Mouse (Mus musculus) right cerebral cortex, postnatal 4 days (tissue): ENCODE measurements around the gene Gm49383.
"Not testable (repeated sequence)": the region's sequence is repeated elsewhere in the genome, so short reads cannot be mapped to it uniquely, and the experiment has no call there.

Experiments used
- DNase-seq: peaks from one replicate; pipeline ENCODE4 v3.0.0-alpha.2; 2022

Gene Gm49383

DNA sequence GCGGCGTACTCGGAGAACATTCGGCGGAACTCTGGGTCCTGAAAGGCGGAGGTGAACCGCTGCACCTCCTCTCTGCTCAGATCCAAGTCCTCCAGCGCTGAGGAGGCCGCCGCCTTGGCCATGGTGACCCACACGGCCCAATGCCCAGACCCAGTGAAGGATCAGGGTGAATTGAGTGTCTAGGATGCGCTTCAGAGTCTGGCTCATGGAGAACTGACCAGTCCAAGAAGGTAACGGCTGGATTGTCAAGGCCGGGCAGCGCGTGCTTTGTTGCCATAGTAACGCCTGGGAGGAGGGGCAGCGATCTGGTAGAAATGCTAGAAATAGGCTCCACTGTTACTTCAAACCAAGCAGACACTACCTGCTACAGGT, 1.2 kb upstream of the Gm49383 start, which contains the start of gene Dnaaf2:
Dnaaf2 (minus strand) TSS at position 266 of the 372 bp plus-strand sequence.
- DNase-seq, result peak; percentile 57

DNA sequence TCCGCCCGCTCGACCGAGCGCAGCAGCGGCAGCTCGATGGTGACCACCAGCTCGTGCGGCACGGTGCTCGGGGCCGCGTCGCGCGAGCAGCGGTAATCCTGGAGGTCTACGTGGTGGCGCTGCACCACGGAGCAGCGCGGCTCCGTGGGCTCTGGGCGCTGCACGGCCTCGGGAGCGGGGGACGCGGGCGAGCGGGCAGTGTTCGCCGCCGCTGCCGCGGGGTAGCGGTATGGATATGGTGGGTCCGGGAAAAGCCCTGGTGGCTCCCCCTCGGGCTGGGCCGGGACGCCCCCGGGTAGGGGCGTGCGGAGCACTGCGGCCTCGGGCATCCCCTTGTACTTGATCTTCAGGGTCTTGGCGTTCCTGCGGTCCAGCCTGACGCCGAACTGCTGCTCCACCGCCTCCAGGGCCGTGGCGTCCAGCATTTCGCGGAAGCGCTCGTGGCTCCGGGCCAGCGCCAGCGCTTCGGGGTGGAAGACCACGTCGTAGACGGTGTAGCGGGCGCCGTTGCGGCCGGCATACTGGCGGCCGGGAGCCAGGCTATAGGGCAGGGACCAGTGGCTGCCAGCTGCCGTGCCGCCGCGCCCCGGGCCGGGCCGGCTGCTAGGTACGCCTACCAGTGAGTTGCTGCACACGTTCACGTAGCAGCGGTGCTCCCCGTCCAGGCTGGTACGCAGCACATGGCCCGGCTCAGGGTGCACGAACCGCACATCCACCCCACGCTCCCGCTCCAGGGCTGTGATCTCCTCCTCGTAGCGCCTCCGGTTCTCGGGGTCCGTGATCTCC, 667 bp upstream of the Gm49383 start:
- peak; percentile 62 for DNase-seq

DNA sequence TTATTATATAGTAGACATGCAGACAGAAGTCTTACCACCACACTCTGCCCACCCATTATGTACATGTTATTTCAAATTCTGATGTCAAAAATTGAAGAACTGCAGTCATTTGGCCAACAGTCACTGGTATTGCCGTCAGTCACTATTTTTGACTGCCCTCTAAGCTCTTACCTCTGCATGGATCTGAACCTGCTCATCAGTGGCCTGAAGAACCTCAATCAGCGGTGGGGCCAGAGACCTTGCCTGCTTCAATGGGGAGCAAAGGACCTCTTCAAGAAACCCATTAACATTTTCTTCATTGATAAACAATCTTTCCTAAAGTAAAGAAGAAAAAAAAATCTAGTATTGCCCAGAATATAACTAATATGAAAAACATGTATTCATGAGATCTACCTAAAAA, 4.3 kb downstream of the Gm49383 start:
- no peak for DNase-seq

DNA sequence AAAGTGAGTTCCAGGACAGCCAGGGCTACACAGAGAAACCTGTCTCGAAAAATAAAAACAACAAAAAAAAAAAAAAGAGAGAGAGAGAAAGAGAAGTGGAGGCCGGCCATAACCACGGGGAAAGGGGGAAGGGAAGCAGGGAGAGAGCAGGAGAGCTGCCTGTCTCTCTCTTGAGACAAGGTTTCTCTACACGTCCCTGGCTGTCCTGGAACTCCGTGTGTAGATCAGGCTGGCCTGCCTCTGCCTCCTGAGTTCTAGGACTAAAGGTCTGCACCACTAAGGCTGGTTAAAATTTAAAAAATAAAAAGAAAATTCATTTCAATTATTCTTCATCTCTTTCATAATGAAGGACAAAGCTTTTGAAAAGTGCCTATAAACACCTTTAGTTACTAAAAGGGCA, 5.5 kb downstream of the Gm49383 start:
- DNase-seq, result no peak

DNA sequence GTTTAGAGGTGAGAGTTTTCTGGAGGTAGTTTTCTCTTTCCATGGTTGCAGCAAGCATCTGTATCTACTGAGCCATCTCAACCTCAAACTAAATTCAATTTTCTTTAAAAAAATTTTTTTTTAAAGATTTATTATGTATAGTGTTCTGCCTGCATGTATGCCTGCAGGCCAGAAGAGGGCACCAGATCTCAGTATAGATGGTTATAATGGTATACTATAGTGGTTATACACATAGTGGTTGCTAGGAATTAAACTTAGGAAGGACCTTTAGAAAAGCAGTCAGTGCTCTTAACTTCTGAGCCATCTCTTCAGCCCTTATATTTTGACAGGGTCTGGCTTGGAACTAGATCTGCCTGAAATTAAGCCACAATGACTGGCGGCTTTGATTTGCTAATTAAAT, 6.4 kb downstream of the Gm49383 start:
- DNase-seq, result no peak

DNA sequence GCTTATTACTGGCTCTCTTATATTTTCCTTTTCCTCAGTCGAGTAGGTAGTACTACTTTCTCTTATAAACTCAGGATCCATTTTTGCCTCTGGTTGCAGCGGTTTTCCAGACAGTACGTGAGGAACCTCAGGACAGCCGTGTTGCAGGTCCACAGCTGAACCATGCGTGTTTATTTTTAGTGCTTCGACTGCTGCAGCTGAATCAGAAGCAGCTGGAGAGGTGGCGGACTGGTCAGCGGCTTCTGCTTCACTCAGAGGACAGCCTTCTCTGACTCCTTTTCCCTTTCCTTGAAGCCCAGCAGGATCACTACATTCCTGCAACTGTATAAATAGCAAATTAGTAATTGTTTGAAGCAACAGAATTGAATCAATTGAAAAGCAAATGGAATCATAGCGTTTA, 6.8 kb downstream of the Gm49383 start:
- no peak for DNase-seq

DNA sequence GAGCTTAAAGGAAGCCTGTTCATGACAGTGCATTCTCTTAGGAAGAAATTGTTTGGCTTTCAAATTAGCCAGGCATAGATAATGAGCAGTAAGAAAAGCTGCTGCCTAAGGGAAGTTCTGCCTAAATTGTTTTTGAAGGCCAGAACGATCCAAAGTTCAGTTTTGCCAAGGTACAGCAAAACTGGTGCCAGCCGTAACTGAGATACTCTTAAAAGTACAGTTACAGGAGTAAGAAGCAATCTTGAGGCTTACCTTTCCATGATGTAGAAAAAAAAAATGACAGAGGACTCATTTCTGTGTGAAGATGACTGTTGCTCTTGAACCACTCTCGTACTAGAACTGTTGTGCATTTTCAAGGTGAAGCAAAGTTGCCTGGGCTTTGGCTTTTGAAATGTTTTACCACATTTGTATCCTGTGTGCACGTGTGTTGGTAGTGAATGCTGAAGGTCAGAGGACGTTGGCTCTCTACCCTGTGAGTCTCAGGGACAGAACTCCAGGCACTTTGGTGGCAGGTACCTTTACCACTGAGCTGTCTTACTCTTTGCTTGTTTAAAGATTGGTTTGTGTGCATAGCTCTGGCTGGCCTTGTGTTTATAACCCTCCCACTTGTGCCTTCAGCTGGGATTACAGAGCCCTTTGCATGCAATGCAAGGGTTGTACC, 10.0 kb downstream of the Gm49383 start:
- DNase-seq, result no peak

DNA sequence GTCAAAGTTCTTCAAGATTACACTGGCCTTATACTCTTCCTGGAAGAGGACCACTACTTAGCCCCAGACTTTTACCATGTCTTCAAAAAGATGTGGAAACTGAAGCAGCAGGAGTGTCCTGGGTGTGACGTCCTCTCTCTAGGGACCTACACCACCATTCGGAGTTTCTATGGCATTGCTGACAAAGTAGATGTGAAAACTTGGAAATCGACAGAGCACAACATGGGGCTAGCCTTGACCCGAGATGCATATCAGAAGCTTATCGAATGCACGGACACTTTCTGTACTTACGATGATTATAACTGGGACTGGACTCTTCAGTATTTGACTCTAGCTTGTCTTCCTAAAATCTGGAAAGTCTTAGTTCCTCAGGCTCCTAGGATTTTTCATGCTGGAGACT, 11.5 kb downstream of the Gm49383 start:
- no peak for DNase-seq

DNA sequence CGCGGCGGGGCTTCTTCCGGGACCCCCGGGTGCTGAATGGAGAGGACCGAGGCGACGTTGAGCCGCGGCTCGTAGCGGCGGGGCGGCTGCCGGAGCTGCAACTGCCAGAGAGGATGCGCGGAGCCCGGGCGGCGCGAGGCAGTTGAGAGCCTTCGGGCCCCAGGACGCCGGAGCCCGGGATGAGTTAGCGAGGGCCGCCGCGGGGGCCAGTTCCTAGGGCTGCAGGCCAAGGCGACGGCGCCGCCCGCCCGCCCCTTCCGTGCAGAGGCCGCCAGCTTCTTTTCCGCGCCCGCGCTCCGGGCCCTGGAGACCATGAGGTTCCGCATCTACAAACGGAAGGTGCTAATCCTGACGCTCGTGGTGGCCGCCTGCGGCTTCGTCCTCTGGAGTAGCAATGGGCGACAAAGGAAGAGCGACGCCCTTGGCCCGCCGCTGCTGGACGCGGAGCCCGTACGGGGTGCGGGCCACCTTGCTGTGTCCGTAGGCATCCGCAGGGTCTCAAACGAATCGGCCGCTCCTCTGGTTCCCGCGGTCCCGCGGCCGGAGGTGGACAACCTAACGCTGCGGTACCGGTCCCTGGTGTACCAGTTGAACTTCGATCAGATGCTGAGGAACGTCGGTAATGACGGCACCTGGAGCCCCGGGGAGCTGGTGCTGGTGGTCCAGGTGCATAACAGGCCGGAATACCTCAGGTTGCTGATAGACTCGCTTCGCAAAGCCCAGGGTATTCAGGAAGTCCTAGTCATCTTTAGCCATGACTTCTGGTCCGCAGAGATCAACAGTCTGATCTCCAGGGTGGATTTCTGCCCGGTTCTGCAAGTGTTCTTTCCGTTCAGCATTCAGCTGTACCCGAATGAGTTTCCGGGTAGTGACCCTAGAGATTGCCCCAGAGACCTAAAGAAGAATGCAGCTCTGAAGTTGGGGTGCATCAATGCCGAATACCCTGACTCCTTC, 12.3 kb downstream of the Gm49383 start:
- no peak for DNase-seq

DNA sequence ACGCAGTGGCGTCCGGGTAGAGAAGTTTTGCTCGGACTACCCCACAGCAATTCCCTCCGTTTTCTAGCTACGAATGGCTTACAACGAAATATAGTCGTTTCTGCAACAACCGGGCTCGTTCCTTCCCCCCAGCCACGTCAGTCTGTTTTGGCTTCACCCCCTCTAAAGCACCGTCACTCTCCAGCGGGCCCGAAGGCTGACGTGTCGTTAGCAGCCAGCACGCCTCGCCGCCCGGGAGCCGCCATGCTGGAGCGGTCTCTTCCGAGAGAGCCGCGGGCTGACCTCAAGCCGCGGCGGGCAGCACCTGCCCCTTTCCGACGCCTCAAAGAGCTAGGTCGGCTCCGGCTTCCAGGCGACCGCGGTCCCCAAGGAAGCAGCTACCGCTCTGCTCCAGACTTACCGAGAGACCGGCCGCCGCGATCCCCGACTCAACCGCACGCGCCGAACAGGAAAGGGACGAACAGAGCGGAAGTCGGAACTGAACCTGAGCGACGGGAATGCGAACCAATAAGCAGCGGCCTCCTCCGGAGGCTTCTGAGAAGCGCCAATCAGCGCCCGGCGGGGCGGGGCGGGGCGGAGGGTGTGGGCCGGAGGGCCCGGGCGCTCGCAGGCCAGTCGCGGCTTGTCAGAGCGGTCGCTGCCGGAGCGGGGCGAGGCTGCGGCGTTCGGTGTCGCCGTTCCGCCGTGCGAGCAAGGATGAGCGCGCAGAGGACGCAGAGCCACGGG, 13.2 kb downstream of the Gm49383 start, which contains the start of the genes Rpl36al and Mgat2:
Rpl36al (minus strand) TSS at position 501 of the 726 bp plus-strand sequence.
Mgat2 (plus strand) TSS at position 575 of the 726 bp plus-strand sequence.
- peak; percentile 100 for DNase-seq

DNA sequence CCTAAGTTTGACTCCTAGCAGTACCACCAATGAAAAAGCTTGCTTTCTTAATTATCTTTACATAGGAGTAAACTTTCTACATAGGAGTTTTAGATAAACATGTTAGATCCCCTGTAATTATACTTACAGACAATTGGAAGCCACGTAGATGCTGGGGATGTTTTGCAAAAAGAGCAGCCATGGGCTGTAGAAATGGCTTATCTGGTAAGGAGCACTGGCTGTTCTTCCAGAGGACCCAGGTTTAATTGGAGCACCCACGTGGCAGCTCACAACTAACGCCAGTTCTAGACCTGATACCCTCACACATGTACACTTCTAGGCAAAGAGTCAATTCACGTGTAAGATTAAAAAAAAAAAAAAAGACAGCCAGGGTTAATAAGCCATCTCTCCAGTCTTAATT, 15.1 kb downstream of the Gm49383 start:
- DNase-seq, result no peak

DNA sequence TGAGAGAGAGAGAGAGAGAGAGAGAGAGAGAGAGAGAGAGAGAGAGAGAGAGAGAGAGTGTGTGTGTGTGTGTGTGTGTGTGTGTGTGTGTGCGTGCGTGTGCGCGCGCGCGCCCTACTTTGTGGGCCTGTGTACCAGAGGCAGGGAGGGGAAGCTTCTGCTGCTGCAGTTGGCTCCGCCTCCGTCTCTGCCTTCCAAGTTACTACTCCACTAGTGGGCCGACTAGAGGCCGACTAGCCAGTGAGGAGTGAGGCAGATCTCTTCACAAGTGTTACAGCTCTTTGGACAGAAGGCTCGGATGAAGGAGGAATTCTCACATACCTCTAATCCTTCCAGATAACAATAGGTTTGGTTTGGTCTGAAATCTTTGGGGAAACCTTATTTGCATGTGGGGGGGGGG, 17.5 kb downstream of the Gm49383 start:
- no peak for DNase-seq

DNA sequence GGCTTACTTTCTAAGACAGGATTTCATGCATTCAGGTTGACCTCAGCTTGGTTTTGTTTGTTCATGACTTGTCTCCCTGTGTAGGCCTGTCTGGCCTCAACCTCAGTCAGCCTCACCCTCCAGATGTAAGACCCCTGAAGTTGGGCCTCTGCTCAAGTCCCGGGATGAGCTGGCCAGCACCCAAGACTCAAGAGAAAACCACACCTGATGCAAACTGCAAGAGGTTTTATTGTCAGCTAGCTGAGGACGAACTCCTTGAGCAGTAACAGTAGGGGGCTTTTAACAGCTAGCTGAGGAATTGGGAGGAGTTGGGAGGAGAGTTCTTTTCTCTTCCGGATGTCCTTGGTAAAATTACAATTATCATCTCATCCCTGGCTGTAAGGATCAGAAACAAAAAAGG, 19.4 kb downstream of the Gm49383 start:
- no peak for DNase-seq

DNA sequence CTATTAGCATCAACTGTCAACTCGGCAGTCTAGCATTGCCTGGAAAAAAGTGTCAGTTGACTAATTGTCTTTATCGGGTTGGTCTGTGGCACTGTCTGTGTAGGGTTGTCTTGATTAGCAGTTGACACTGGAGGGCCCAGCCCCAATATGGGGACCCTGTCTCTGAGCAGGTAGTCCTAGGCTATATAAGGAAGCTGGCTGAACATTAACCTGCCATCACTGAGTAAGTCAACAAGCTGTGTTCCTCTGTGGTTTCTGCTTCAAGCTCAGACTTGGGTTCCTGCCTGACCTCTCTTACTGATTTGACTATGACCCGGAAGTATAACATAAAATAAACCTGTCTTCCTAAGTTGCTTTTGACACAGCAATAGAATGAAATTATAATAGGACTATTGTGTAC, 20.9 kb downstream of the Gm49383 start:
- no peak for DNase-seq

DNA sequence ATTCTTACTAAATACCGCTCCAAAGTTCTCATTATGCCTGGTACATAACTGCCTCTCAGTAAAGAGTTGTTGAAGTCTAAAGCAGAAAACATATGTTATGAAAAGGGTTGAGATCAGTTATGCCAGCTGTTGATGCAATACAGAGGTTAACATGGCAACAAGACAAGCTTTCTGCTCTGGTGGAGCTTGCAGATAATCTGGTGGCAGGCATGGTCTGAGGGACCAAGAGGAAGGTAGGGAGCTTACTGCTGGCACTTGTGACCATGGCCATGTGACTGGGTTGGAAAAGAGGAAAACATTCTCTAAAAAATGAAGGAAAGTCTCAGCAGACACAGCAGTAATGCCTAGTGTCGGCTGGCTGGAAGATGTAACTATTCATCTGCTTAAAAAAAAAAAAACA, 25.6 kb downstream of the Gm49383 start:
- DNase-seq, result no peak

DNA sequence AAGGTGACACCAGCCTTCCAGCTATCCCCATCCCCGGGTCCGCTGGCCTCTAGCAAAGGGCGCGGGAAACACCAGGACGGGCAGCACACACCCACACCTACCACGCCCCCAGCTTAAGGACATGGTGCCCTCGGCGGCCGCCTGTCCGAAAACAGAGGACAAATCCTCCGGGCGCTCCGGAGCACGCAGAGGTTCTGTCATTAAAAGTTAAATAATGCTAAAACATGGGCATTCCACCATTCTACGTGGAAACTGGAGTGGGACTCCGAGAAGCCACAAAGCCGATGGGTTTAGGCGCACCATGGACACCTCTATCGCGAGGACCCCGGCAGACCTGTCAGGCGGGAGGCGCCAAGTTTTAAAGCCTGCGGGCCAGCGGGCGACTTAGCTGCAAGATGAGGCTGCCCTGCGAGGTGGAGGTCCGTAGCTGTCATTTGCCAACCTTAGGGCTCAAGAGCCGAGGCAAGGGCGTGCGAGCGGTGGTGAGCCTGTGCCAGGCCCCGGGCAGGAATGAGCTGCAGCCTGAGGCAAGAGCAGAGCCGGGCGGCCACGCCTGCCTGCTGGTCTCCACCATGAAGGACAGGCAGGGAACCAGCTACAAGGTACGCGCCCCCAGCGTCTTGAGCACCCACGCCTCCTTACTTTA, 28.3 kb downstream of the Gm49383 start, which contains the start of gene Lrr1:
Lrr1 (plus strand) TSS at position 354 of the 646 bp plus-strand sequence.
- peak; percentile 79 for DNase-seq

DNA sequence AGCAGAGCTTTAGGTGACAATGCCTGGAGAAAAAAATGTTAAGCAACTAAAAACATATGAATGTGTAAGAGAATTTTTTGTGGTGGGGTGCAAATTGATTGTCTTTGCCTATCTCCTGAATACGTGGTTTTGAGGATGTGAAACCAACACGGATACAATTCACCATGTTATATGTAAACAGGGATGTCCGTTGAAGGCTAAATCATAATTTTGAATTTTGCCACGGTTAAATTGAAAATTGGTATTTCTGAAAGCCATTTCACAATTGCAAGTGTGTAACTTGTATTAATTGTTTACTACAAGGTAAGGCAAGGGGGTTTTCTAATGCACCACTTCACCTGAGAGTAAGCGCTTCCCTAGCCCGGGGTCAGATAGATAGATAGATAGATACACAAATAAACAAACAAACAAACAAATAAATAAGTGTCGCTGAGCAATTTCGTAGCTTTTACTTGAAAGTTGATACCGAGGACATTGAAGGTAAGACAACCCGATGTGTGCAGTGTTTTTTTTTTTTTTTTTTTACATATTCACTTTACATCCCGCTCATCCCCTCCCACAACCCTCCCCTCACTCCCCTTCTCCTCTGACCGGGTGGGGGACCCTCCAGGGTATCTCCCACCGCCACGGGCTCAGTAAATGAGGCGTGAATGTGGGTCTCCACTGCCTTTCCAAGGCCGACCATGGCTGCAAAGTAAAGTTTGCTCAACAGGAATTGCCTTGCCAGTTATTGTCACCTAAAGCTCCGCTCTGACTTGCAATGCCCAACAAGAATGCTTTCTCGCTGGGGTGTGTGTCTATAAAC, 29.0 kb downstream of the Gm49383 start:
- DNase-seq, result no peak

DNA sequence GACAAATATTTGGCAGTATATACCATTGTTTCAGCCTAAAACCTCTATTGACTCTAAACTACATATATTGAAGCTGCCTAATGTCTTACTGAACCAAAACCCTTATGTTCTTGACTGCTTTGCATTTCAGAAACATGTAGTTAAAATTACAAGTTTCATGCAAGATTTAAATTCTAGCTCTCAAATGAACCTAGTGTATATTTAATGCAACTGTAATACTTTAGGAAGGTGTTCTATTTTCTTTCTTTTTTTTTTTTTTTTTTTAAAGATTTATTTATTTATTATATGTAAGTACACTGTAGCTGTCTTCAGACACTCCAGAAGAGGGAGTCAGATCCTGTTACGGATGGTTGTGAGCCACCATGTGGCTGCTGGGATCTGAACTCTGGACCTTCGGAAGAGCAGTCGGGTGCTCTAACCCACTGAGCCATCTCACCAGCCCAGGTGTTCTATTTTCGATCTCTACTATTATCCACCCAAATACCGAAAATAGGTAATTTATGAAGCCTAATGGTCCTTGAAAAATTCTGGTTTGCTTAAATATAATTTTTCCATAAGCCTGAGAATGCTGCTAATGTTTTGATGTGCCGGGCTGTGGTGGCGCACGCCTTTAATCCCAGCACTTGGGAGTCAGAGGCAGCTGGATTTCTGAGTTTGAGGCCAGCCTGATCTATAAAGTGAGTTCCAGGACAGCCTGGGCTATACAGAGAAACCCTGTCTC, 29.9 kb downstream of the Gm49383 start:
- DNase-seq, result not testable (repeated sequence)

DNA sequence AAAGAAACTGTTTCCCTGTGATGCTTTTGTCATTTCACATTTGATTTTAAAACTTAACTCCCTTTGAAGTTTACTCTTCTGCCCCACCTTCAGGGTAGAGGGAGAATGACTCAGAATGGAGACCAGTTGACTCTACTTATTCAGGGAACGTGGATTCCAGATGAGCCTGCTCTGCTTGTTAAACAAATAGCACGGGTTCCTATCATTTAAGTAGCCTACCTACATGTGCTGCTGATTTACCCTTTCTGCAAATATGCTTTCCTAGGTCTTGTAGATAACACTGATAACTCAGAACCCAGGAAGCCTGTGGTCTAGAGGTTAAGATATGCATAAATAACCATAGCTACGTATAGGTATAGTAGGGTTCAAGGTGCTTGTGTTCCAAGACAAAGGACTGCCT, 32.0 kb downstream of the Gm49383 start:
- DNase-seq, result no peak

DNA sequence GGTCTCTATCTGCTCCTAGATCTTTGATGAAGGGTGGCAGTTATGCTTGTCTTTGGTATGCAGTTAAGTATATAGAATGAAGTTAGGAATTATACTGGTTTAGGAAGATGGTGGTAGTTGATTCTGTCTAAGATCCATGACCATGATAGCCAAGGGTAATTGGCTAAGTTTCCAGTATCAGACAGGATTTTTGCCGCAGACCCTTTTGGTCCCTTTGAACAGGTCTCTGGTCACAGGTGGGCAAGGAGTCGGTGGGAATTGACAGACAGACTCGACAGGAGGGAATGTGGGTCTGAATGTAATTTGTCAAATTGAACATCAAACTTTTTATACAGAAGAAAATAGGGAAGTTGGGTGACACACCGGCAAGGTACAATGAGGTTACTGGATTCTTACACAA, 33.3 kb downstream of the Gm49383 start:
- not testable (repeated sequence) for DNase-seq
